Mouse (Mus musculus) ES-E14 (cell line): ENCODE measurements around the gene Ebi3. TPM values are rescaled to one million over a fixed set of nuclear protein-coding genes. Genes with fewer than 3 reads are reported as not detected.

Experiments used
- DNase-seq: peaks from one replicate; pipeline ENCODE4 v3.0.0-alpha.2; 2013; ENCODE audit warnings: low read depth, low spot score
- H3K27ac ChIP-seq: 2 replicates; pipeline ENCODE4 v1.5.1; 2012; ENCODE audit warnings: low read depth, mild to moderate bottlenecking, low read length, moderate library complexity, mixed read lengths; ENCODE audit not compliant: poor library complexity, insufficient read depth, severe bottlenecking
- H3K36me3 ChIP-seq: 2 replicates; pipeline ENCODE4 v1.6.1; 2012; ENCODE audit warnings: mild to moderate bottlenecking, low read length, moderate library complexity, mixed read lengths; ENCODE audit not compliant: control insufficient read depth, poor library complexity, insufficient read depth, severe bottlenecking
- H3K4me1 ChIP-seq, 2 experiments: fragments of 150-350 bp in 1 of 2; sonication (generic) in 1 of 2; 2 replicates each; pipeline ENCODE4 v1.6.1; 2012; ENCODE audit warnings: low read length in 2 of 2, mild to moderate bottlenecking in 1 of 2, mixed read lengths in 1 of 2; ENCODE audit not compliant: control insufficient read depth in 2 of 2, insufficient read depth in 2 of 2, poor library complexity in 1 of 2
- H3K4me3 ChIP-seq, 2 experiments: fragments of 150-350 bp in 1 of 2; sonication (generic) in 1 of 2; 2 replicates each; pipeline ENCODE4 v1.5.1; 2012; ENCODE audit warnings: low read length in 2 of 2, low read depth in 1 of 2, mild to moderate bottlenecking in 1 of 2, mixed read lengths in 1 of 2; ENCODE audit not compliant: insufficient read depth in 1 of 2, poor library complexity in 1 of 2, severe bottlenecking in 1 of 2
- H3K9ac ChIP-seq: 2 replicates; pipeline ENCODE4 v1.6.1; 2012; ENCODE audit warnings: low read depth, mild to moderate bottlenecking, low read length, mixed read lengths; ENCODE audit not compliant: poor library complexity, insufficient read depth, severe bottlenecking
- H3K9me3 ChIP-seq: fragments of 150-350 bp; sonication (generic); 2 replicates; pipeline ENCODE4 v1.6.1; 2012; ENCODE audit warnings: low read depth, mild to moderate bottlenecking, low read length; ENCODE audit not compliant: control insufficient read depth, insufficient read depth
- CHD2 ChIP-seq: IDR thresholded peaks from 2 replicates; pipeline ENCODE4 v1.6.1; 2014; ENCODE audit warnings: mild to moderate bottlenecking, low read depth, low read length, inconsistent platforms
- HCFC1 ChIP-seq: IDR thresholded peaks from 2 replicates; pipeline ENCODE4 v1.6.1; 2012; ENCODE audit warnings: low read length, inconsistent platforms, borderline replicate concordance; ENCODE audit not compliant: insufficient read depth
- MAFK ChIP-seq: IDR thresholded peaks from 2 replicates; pipeline ENCODE4 v1.6.1; 2014; ENCODE audit warnings: mild to moderate bottlenecking, low read depth, low read length, inconsistent platforms; ENCODE audit not compliant: insufficient read depth
- ZC3H11A ChIP-seq: IDR thresholded peaks from 2 replicates; pipeline ENCODE4 v1.6.1; 2012; ENCODE audit warnings: low read depth, mild to moderate bottlenecking, inconsistent platforms, low read length, borderline replicate concordance
- ZNF384 ChIP-seq: IDR thresholded peaks from 2 replicates; pipeline ENCODE4 v1.6.1; 2012; ENCODE audit warnings: low read depth, low read length, inconsistent platforms
- in situ Hi-C, 2 experiments: fragments of 600-800 bp; cut with MboI; formaldehyde crosslinking; loops; one replicate each; pipeline ENCODE4 v1.15.1; 2025; ENCODE audit warnings: low sequenced_read_pairs in 2 of 2, inconsistent platforms in 1 of 2; ENCODE audit not compliant: unreplicated experiment in 2 of 2
- total RNA-seq: library from RNA; depleted of rRNA; stranded (reverse); fragments of 300-350 nt; gene quantifications from 2 replicates; pipeline ENCODE4 v1.2.3, GENCODE M21; 2012

The Ebi3 gene
- total RNA-seq, 1 experiment: 0.49 TPM

GRCm38 (mm10) chr17:55952041-55952440 lies 399 bp upstream of the Ebi3 start:
- no peak for DNase-seq
- H3K4me3 ChIP-seq: no peak overlapping the region
- in situ Hi-C loops: no loop called here
- no peaks in the 10 kb centered on the region for H3K36me3 ChIP-seq
- peaks cover 9 to 36% of the 10 kb centered on the region in 2 experiments for H3K4me1 ChIP-seq
- TF ChIP-seq CHD2 (no peak), ZC3H11A (no peak), ZNF384 (no peak), MAFK (no peak), HCFC1 (no peak)
- no peak overlapping the region for H3K9ac ChIP-seq
- H3K9me3 ChIP-seq: no peaks in the 10 kb centered on the region
- H3K27ac ChIP-seq: 0 out of 2 replicates have a peak overlapping the region, but pooled peaks have one; percentile 7

- Histone ChIP-seq H3K4me1 (peaks cover 9 to 39% of the 10 kb centered on the region in 2 experiments), H3K9ac (0 out of 2 replicates have a peak overlapping the region, but pooled peaks have one; percentile 41), H3K9me3 (no peaks in the 10 kb centered on the region), H3K4me3 (peak overlapping the region in 1 of 2 experiments; percentile 35; a peak in 2 of 4 replicates), H3K36me3 (no peaks in the 10 kb centered on the region), H3K27ac (no peak overlapping the region)
- TF ChIP-seq ZC3H11A: no peak
- no peak for TF ChIP-seq CHD2
- TF ChIP-seq MAFK: no peak
- TF ChIP-seq HCFC1: no peak
- no peak for TF ChIP-seq ZNF384
- in situ Hi-C loops: no loop called here
- DNase-seq: no peak
Observed at GRCm38 (mm10) chr17:55953751-55954150, 1.3 kb downstream of the Ebi3 start.

GRCm38 (mm10) chr17:55954229-55954628 lies 1.8 kb downstream of the Ebi3 start:
- no peak for DNase-seq
- H3K9me3 ChIP-seq: no peaks in the 10 kb centered on the region
- 0 out of 2 replicates have a peak overlapping the region, but pooled peaks have one; percentile 10 for H3K27ac ChIP-seq
- TF ChIP-seq HCFC1 (no peak), ZC3H11A (no peak), MAFK (no peak), ZNF384 (no peak), CHD2 (no peak)
- peak overlapping the region; percentile 13 to 35; a peak in 2 of 4 replicates for H3K4me3 ChIP-seq
- in situ Hi-C loops: no loop called here
- no peaks in the 10 kb centered on the region for H3K36me3 ChIP-seq
- H3K4me1 ChIP-seq: peaks cover 9 to 39% of the 10 kb centered on the region in 2 experiments
- peak overlapping the region; percentile 41; the same call in 1 of the 2 replicates for H3K9ac ChIP-seq

GRCm38 (mm10) chr17:55956129-55956528 lies 3.7 kb downstream of the Ebi3 start:
- H3K4me3 ChIP-seq: peak overlapping the region; percentile 57 to 61
- no peak overlapping the region for H3K27ac ChIP-seq
- H3K9ac ChIP-seq: peak overlapping the region; percentile 47; the same call in 1 of the 2 replicates
- H3K4me1 ChIP-seq: peaks cover 10 to 35% of the 10 kb centered on the region in 2 experiments
- no peaks in the 10 kb centered on the region for H3K36me3 ChIP-seq
- H3K9me3 ChIP-seq: no peaks in the 10 kb centered on the region
- DNase-seq: peak; percentile 95
- 0 out of 2 replicates have a peak, but pooled peaks have one; percentile 15 for TF ChIP-seq HCFC1
- TF ChIP-seq CHD2: no peak
- TF ChIP-seq MAFK: no peak
- no peak for TF ChIP-seq ZNF384
- in situ Hi-C loops: no loop called here

- peaks cover 3% of the 10 kb centered on the region for H3K36me3 ChIP-seq
- H3K9ac ChIP-seq: peak overlapping the region; percentile 47; the same call in 1 of the 2 replicates
- no peak for DNase-seq
- H3K4me3 ChIP-seq: peak overlapping the region; percentile 57 to 61
- H3K27ac ChIP-seq: no peak overlapping the region
- H3K9me3 ChIP-seq: no peaks in the 10 kb centered on the region
- no peak for TF ChIP-seq CHD2
- TF ChIP-seq ZC3H11A: no peak
- TF ChIP-seq MAFK: no peak
- TF ChIP-seq ZNF384: no peak
- TF ChIP-seq HCFC1: no peak
- in situ Hi-C loops: no loop called here
- H3K4me1 ChIP-seq: peaks cover 6 to 31% of the 10 kb centered on the region in 2 experiments
Observed at GRCm38 (mm10) chr17:55956591-55956990, 4.2 kb downstream of the Ebi3 start.
